Mouse (Mus musculus) forebrain, embryonic 15.5 days (tissue): Measurements from ENCODE around the gene Hnrnpab. TPM values are rescaled to one million over a fixed set of nuclear protein-coding genes. Genes with fewer than 3 reads are reported as not detected.

Source experiments
- ATAC-seq: fragments of 200-750 bp; cut with Nextera tagmentation; replicated peaks from 2 replicates; pipeline ENCODE4 v1.8.0; 2017; ENCODE audit warnings: mild to moderate bottlenecking, moderate TSS enrichment, moderate library complexity
- H3K27ac ChIP-seq: fragments of 300-500 bp; sonication (generic); replicated peaks from 2 replicates; pipeline ENCODE4 v1.5.1; 2015; ENCODE audit warnings: mild to moderate bottlenecking, inconsistent platforms
- H3K27me3 ChIP-seq: fragments of 300-500 bp; sonication (generic); 2 replicates; pipeline ENCODE4 v1.6.1; 2015; ENCODE audit warnings: inconsistent platforms
- H3K36me3 ChIP-seq: fragments of 300-500 bp; sonication (generic); 2 replicates; pipeline ENCODE4 v1.6.1; 2015; ENCODE audit warnings: mild to moderate bottlenecking, inconsistent platforms
- H3K4me1 ChIP-seq: fragments of 300-500 bp; sonication (generic); 2 replicates; pipeline ENCODE4 v1.6.1; 2015; ENCODE audit warnings: inconsistent platforms
- H3K4me2 ChIP-seq: fragments of 300-500 bp; sonication (generic); replicated peaks from 2 replicates; pipeline ENCODE4 v1.6.1; 2015; ENCODE audit warnings: mild to moderate bottlenecking, inconsistent platforms
- H3K4me3 ChIP-seq: fragments of 300-500 bp; sonication (generic); 2 replicates; pipeline ENCODE4 v1.5.1; 2015; ENCODE audit warnings: mild to moderate bottlenecking, inconsistent platforms
- H3K9ac ChIP-seq: fragments of 300-500 bp; sonication (generic); replicated peaks from 2 replicates; pipeline ENCODE4 v1.6.1; 2015; ENCODE audit warnings: mild to moderate bottlenecking, inconsistent platforms
- H3K9me3 ChIP-seq: fragments of 300-500 bp; sonication (generic); 2 replicates; pipeline ENCODE4 v1.6.1; 2016; ENCODE audit warnings: inconsistent platforms
- WGBS: fragments of 180-500 bp; shearing (Covaris S2); methylation state at CpG from one replicate; pipeline ENCODE4 v1.1.7; 2015; ENCODE audit warnings: mixed read lengths; 5-methylcytosine and 5-hydroxymethylcytosine counted together
- polyA plus RNA-seq: library from polyadenylated mRNA; unstranded; fragments of >200 nt; fragmentation: Nextera tagmentation; extraction: Ambion mirVana; gene quantifications from 2 replicates; pipeline ENCODE4 v1.2.1, GENCODE M21; 2015

Hnrnpab gene
- polyA plus RNA-seq = 588 and 604 TPM in 2 replicates

- H3K4me3 ChIP-seq = peak within 1 kb of the TSS; percentile 92
- H3K9me3 ChIP-seq = no peaks in the 10 kb centered on the region
- peak; percentile 96 for ATAC-seq
- peaks cover 35% of the 10 kb centered on the region for H3K36me3 ChIP-seq
- peak within 1 kb of the TSS; percentile 95 for H3K27ac ChIP-seq
- H3K27me3 ChIP-seq = no peaks in the 10 kb centered on the region
- H3K4me1 ChIP-seq = peaks cover 45% of the 10 kb centered on the region
- under 1% methylated on average over 90 of the region's 91 CpGs for WGBS
- H3K4me2 ChIP-seq = peak within 1 kb of the TSS; percentile 74
- H3K9ac ChIP-seq = peak within 1 kb of the TSS; percentile 99
These were observed at the start of gene Hnrnpab for GRCm38 (mm10) chr11:51606447-51607095. TSS of gene Hnrnpab (minus strand) at chr11:51606847.

GRCm38 (mm10) chr11:51654891-51655290 lies 48.2 kb upstream of the Hnrnpab start:
- no peak overlapping the region for H3K4me2 ChIP-seq
- peaks cover 11% of the 10 kb centered on the region for H3K27me3 ChIP-seq
- no peak overlapping the region for H3K4me3 ChIP-seq
- H3K9ac ChIP-seq = no peak overlapping the region
- ATAC-seq = no peak
- no peaks in the 10 kb centered on the region for H3K9me3 ChIP-seq
- no peak overlapping the region for H3K27ac ChIP-seq
- 90% methylated on average over 3 of the region's 3 CpGs for WGBS
- H3K4me1 ChIP-seq = peaks cover 14% of the 10 kb centered on the region
- no peaks in the 10 kb centered on the region for H3K36me3 ChIP-seq

GRCm38 (mm10) chr11:51653736-51654135 lies 47.1 kb upstream of the Hnrnpab start:
- Histone ChIP-seq H3K9ac (no peak overlapping the region), H3K9me3 (no peaks in the 10 kb centered on the region), H3K27me3 (peaks cover 21% of the 10 kb centered on the region), H3K4me3 (no peak overlapping the region), H3K36me3 (no peaks in the 10 kb centered on the region), H3K4me2 (no peak overlapping the region), H3K4me1 (peaks cover 19% of the 10 kb centered on the region), H3K27ac (no peak overlapping the region)
- no peak for ATAC-seq
- 91% methylated on average over 6 of the region's 6 CpGs for WGBS

GRCm38 (mm10) chr11:51652889-51653418 lies 46.3 kb upstream of the Hnrnpab start:
- Histone ChIP-seq H3K9ac (no peak overlapping the region), H3K27ac (no peak overlapping the region), H3K4me1 (peaks cover 24% of the 10 kb centered on the region), H3K27me3 (peaks cover 21% of the 10 kb centered on the region), H3K36me3 (no peaks in the 10 kb centered on the region), H3K9me3 (no peaks in the 10 kb centered on the region), H3K4me3 (no peak overlapping the region), H3K4me2 (no peak overlapping the region)
- ATAC-seq = no peak
- 90% methylated on average over 4 of the region's 4 CpGs for WGBS

GRCm38 (mm10) chr11:51650691-51651515 lies 44.3 kb upstream of the Hnrnpab start, which contains the start of the genes N4bp3 and D930048N14Rik:
TSS of gene N4bp3 (minus strand) at chr11:51650842.
TSS of gene D930048N14Rik (plus strand) at chr11:51650954.
- Histone ChIP-seq H3K36me3 (no peaks in the 10 kb centered on the region), H3K9ac (peak within 1 kb of the TSS; percentile 67)

GRCm38 (mm10) chr11:51650261-51650660 lies 43.6 kb upstream of the Hnrnpab start:
- Histone ChIP-seq H3K4me2 (peak overlapping the region; percentile 96), H3K36me3 (no peaks in the 10 kb centered on the region), H3K27ac (no peak overlapping the region), H3K9ac (peak overlapping the region; percentile 67), H3K9me3 (no peaks in the 10 kb centered on the region), H3K4me1 (peaks cover 24% of the 10 kb centered on the region), H3K4me3 (peak overlapping the region; percentile 77), H3K27me3 (peaks cover 21% of the 10 kb centered on the region)
- WGBS = under 1% methylated on average over 30 of the region's 30 CpGs
- ATAC-seq = peak; percentile 16; the same call in 1 of the 2 replicates

More at GRCm38 (mm10) chr11:51650691-51651515, 44.3 kb upstream of the Hnrnpab start, which contains the start of the genes N4bp3 and D930048N14Rik:
- Histone ChIP-seq H3K4me3 (peak within 1 kb of the TSS; percentile 77), H3K27me3 (peaks cover 21% of the 10 kb centered on the region), H3K4me2 (peak within 1 kb of the TSS; percentile 96), H3K9me3 (no peaks in the 10 kb centered on the region), H3K27ac (no peak within 1 kb of the TSS), H3K4me1 (peaks cover 24% of the 10 kb centered on the region)
- WGBS = 1% methylated on average over 69 of the region's 70 CpGs
- peak; percentile 77 for ATAC-seq

- Histone ChIP-seq H3K4me3 (peak overlapping the region; percentile 77), H3K9ac (peak overlapping the region; percentile 67), H3K27ac (no peak overlapping the region), H3K4me1 (peaks cover 24% of the 10 kb centered on the region), H3K27me3 (peaks cover 21% of the 10 kb centered on the region), H3K4me2 (peak overlapping the region; percentile 96), H3K36me3 (no peaks in the 10 kb centered on the region), H3K9me3 (no peaks in the 10 kb centered on the region)
- 9% methylated on average over 7 of the region's 7 CpGs for WGBS
- ATAC-seq = no peak
These were observed 43.2 kb upstream of the Hnrnpab start for GRCm38 (mm10) chr11:51649889-51650199.

- 0 out of 2 replicates have a peak overlapping the region, but pooled peaks have one; percentile 15 for H3K27ac ChIP-seq
- H3K36me3 ChIP-seq = no peaks in the 10 kb centered on the region
- peak overlapping the region; percentile 96 for H3K4me2 ChIP-seq
- peaks cover 21% of the 10 kb centered on the region for H3K27me3 ChIP-seq
- H3K9ac ChIP-seq = no peak overlapping the region
- WGBS = 37% methylated on average over 11 of the region's 11 CpGs
- no peak for ATAC-seq
- no peaks in the 10 kb centered on the region for H3K9me3 ChIP-seq
- H3K4me1 ChIP-seq = peaks cover 24% of the 10 kb centered on the region
- H3K4me3 ChIP-seq = peak overlapping the region; percentile 77
These were observed 42.7 kb upstream of the Hnrnpab start for GRCm38 (mm10) chr11:51649111-51649888.

- ATAC-seq = no peak
These were observed 41.9 kb upstream of the Hnrnpab start for GRCm38 (mm10) chr11:51648566-51648965.

GRCm38 (mm10) chr11:51646751-51647667 lies 40.4 kb upstream of the Hnrnpab start:
- ATAC-seq = no peak
- Histone ChIP-seq H3K9ac (no peak overlapping the region), H3K27me3 (peaks cover 21% of the 10 kb centered on the region), H3K4me2 (no peak overlapping the region), H3K9me3 (no peaks in the 10 kb centered on the region), H3K36me3 (no peaks in the 10 kb centered on the region), H3K4me3 (no peak overlapping the region), H3K4me1 (peaks cover 24% of the 10 kb centered on the region), H3K27ac (peak overlapping the region; percentile 39; the same call in 1 of the 2 replicates)
- 82% methylated on average over 15 of the region's 15 CpGs for WGBS

More at GRCm38 (mm10) chr11:51648566-51648965, 41.9 kb upstream of the Hnrnpab start:
- Histone ChIP-seq H3K27ac (no peak overlapping the region), H3K4me2 (no peak overlapping the region), H3K9ac (no peak overlapping the region), H3K4me3 (no peak overlapping the region), H3K9me3 (no peaks in the 10 kb centered on the region), H3K36me3 (no peaks in the 10 kb centered on the region), H3K27me3 (peaks cover 21% of the 10 kb centered on the region), H3K4me1 (peaks cover 24% of the 10 kb centered on the region)
- 16% methylated on average over 3 of the region's 3 CpGs for WGBS

GRCm38 (mm10) chr11:51646245-51646644 lies 39.6 kb upstream of the Hnrnpab start:
- H3K27me3 ChIP-seq = peaks cover 20% of the 10 kb centered on the region
- no peak for ATAC-seq
- WGBS = 87% methylated on average over 7 of the region's 7 CpGs
- H3K36me3 ChIP-seq = no peaks in the 10 kb centered on the region
- H3K4me2 ChIP-seq = no peak overlapping the region
- peaks cover 24% of the 10 kb centered on the region for H3K4me1 ChIP-seq
- no peak overlapping the region for H3K9ac ChIP-seq
- H3K27ac ChIP-seq = no peak overlapping the region
- H3K9me3 ChIP-seq = no peaks in the 10 kb centered on the region
- no peak overlapping the region for H3K4me3 ChIP-seq
